Mouse (Mus musculus) T-helper 17 cell (primary cell): ENCODE results near the gene Gm44965.

ENCODE experiments used
- in situ Hi-C, 2 experiments: fragments of 300-600 bp; cut with MboI, MseI; formaldehyde crosslinking; loops; 1 replicate in 1 of 2; 2 replicates in 1 of 2; pipeline ENCODE4 v1.15.1; 2025; ENCODE audit warnings: high pct_unique_total_duplicates in 2 of 2

The Gm44965 gene

DNA sequence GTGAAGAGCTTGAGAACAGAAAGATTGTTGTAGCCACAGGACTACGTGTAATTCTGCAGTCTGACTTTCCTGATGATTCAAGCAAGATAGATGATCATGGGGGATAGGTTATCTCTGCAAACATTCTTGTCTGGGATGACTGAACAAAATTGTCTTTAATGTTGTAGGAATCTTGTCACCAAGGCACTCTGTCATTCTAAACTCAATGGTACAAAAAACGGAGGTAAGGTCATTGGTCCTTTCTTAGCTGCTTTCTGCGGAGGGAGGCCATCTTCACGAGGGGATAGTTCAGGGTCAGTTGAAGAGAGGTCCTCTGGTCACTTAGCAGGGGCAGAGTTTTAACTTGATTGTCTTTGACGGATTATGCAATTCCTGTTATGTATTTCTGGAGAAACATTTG lies 15.0 kb upstream of the Gm44965 start:
- in situ Hi-C loops, result no loop called here

- in situ Hi-C loops, result no loop called here
These were observed 14.5 kb upstream of the Gm44965 start for GRCm38 (mm10) chr6:48579215-48579648.

- in situ Hi-C loops, result no loop called here
These were observed 12.5 kb upstream of the Gm44965 start for GRCm38 (mm10) chr6:48581257-48581656.

DNA sequence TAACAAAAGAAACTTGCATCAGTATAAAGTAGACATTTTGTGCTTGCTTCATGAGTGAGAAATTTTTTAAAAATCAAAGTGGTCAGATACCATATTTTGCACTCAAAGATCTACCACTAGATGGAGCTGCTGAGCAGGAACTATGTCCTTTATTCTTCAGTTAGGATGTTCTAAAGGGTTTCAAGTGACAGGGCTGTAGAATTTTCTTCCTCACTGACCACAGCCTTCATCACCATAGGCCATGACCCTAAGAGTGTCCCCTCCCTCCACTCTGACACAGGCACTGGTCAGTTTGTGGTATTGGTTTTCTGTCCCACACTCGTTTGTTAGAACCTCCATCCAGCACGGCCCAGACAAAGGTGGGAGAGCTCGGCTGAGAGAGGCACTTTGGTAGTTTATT lies 11.7 kb upstream of the Gm44965 start:
- in situ Hi-C loops, result no loop called here

DNA sequence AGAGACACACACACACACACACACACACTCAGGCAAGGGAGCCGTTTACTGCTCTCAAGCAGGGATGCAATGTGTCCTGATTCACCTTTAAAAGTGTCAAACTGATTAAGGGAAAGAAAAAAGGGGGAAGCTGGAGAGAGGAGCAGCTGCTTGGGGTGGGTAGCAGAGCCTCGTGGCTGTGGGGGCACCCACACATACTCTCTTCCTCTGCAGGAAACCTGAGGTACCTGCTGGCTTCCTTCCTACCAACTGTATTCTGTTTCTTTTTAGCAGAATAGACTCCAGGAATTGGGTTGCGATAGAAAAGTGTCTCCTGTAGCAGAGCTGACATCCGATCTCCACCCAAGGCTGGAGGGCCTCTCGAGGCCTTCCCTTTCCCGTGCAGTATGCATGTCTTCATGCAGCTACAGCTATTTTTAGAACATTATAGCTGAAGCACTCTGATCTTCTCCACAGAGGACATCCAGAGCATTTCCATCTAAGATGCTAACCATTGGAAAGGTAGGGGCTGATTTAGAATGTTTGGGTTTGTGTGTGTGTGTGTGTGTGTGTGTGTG lies 4.5 kb upstream of the Gm44965 start, which contains the start of gene Gm45021:
Gene Gm45021 (plus strand): TSS at position 417 of the 557 bp plus-strand sequence.
- in situ Hi-C loops, result no loop called here

- in situ Hi-C loops, result loop anchor here in 1 of 2 experiments (10.0 kb wide), 1 partner anchor 847 kb away; no protein-coding TSS in a partner anchor
These were observed 2.4 kb upstream of the Gm44965 start for GRCm38 (mm10) chr6:48591221-48591845.

DNA sequence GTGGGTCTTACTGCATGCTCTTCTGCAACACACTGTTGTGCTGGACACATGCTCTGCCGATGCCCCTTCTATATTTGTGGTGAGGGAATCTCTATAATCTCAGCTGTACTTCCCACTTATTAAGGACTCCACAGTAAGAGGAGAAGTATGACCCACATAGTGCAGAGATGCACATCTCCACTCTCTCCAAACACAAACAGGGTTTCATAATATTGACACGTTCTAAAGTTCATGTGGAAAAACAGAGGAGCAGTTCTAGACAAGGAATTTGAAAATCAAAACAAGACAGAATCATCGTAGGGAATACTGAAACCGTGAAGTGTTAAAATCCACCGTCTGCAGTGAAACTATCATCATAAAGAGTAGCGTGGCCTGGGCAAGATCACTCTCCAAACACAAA lies 1.9 kb upstream of the Gm44965 start:
- in situ Hi-C loops, result loop anchor here in 1 of 2 experiments (10.0 kb wide), 1 partner anchor 847 kb away; no protein-coding TSS in a partner anchor

DNA sequence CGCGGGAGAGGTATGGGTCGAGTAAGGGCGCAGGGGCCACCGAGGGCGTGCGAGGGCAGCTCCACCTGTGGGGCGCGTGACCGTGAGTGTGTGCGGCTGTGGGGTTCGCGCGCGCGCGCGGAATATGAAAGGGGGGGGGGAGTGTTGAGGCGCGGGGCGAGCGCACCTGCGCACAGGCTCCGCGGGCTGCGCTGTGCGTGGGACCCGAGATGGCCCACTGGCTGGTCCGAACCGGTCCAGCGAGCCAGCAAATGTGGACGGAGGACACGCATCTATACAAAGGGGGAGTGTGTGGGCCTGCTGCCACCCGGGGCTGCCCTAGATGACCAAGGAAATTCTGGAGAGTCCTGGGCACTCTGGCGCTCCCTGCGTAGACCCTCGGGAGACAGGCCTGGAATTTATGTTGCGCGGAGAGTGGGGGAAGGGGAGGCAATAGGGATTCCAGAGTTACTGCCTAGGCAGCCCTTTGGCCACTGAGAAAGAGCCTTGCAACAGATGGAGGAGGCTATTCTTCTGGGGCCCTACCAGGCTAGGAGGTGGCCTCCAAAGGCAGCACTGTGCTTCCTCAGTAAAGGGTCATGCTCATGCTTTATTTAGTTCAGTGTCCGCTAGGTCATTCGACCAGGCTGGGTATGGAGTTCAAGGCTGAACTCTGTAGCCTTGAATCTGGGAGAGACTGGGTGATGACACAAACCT lies 450 bp downstream of the Gm44965 start:
- in situ Hi-C loops, result loop anchor here in 1 of 2 experiments (10.0 kb wide), 1 partner anchor 849 kb away; no protein-coding TSS in a partner anchor

GRCm38 (mm10) chr6:48595278-48595677 lies 1.5 kb downstream of the Gm44965 start:
- in situ Hi-C loops, result loop anchor here in 1 of 2 experiments (10.0 kb wide), 1 partner anchor 850 kb away; no protein-coding TSS in a partner anchor

DNA sequence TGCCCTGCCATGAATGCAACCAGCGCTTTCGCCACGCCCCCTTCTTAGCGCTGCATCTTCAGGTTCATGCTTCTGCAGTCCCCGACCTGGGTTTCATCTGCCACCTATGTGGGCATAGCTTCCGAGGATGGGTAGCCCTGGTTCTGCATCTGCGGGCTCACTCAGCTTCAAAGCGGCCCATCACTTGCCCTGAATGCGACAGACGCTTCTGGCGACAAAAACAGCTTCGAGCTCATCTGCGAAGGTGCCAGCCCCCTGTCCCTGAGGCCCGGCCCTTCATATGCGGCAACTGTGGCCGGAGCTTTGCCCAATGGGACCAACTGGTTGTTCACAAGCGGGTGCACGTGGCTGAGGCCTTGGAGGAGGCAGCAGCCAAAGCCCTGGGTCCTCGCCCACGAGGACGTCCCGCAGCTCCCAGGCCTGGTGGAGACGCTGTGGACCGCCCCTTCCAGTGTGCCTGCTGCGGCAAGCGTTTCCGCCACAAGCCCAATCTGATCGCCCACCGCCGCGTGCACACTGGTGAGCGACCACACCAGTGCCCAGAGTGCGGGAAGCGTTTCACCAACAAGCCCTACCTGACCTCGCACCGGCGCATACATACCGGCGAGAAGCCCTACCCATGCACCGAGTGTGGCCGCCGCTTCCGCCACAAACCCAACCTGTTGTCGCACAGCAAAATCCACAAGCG lies 2.9 kb downstream of the Gm44965 start:
- in situ Hi-C loops, result loop anchor here in 1 of 2 experiments (10.0 kb wide), 1 partner anchor 852 kb away; no protein-coding TSS in a partner anchor

DNA sequence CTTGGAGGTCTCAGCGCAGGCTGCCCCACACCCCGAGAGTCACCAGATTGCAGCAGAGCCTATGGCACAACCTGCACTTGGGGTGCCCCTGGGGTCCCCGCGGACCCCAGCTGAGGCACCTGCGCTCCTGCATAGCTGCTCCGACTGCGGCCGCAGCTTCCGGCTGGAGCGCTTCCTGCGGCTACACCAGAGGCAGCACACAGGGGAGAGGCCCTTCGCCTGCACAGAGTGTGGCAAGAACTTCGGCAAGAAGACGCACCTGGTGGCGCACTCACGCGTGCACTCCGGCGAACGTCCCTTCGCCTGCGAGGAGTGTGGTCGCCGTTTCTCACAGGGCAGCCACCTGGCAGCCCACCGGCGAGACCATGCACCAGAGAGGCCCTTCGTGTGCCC lies 3.5 kb downstream of the Gm44965 start:
- in situ Hi-C loops, result loop anchor here in 1 of 2 experiments (10.0 kb wide), 1 partner anchor 852 kb away; no protein-coding TSS in a partner anchor

GRCm38 (mm10) chr6:48600594-48600993 lies 6.9 kb downstream of the Gm44965 start:
- in situ Hi-C loops, result loop anchor here in 1 of 2 experiments (5.0 kb wide), 1 partner anchor 43 kb away; no protein-coding TSS in a partner anchor

- in situ Hi-C loops, result loop anchor here in 1 of 2 experiments (5.0 kb wide), 1 partner anchor 44 kb away; no protein-coding TSS in a partner anchor
These were observed 7.7 kb downstream of the Gm44965 start, which contains the start of gene Zfp775 for GRCm38 (mm10) chr6:48601271-48602079. Zfp775 (plus strand) TSS chr6:48602063.

DNA sequence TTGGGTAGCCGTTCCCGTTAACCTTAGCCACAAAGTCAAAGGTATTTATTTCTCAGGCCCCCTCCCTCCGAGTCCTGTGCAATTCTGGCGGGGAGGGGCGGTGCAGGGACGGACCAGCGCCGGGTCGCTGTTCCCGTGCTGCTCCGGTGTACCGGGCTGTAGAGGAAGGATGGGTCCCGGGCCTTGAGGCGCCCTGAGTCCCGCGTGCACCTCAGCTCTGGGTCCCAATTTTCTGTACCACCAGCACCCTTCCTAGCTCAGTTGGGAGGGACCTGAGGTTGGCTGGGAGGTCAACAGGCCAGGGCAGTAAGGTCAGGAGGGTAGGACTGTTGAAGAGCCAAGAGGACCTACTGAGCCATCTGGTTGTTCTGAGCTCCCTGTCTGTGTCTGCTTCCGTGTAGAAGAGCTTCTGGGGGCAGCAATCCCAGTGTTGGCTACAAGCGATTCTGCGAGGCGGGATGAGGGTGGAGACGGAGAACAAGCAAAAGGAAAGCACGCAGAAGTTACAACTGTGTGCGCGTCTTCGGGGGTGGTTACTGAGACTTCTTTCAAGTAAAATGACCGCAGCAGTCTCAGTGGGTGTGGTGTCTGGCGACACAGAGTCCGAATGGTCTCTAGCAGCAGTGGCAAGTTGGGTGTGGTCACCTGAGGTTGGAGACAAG lies 8.5 kb downstream of the Gm44965 start:
- in situ Hi-C loops, result loop anchor here in 1 of 2 experiments (5.0 kb wide), 1 partner anchor 45 kb away; no protein-coding TSS in a partner anchor

DNA sequence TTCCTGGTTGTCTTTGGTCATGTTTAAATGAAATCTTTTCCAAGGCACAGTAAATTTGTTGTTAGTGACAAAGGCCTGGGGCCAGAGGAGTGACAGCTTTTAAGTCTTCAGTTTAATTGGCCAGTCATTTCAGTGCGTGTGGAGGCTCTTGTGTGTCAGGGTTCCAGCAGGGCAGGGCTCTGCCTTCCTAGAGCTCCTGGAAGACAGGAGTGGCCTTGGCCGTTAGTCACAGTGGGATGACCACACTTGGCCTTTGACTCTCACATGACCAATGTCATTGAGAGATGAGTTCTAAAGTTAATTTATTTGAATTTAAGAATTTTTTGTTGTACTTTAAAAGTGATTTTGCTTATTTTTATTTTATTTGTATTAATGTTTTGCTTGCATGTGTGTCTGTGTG lies 14.4 kb downstream of the Gm44965 start:
- in situ Hi-C loops, result no loop called here

DNA sequence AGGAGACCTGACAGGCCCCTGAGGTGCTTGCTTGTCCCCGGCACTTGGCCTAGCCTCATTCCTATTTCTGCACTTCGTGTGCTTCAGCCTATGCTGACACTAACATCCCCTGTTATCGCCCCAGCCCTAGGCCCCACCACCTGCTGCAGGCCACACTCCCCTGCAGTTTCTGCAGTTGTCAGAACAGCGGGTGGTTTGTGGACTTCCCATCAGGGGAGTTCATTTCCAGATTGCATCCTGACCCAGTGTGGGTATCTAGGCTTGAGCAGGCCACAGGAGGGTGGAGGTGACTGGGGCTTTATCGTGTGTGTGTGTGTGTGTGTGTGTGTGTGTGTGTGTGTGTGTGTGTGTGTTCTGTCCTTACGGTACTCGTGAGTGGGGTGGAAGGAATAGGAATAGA lies 15.8 kb downstream of the Gm44965 start:
- in situ Hi-C loops, result no loop called here

- in situ Hi-C loops, result no loop called here
These were observed 16.9 kb downstream of the Gm44965 start for GRCm38 (mm10) chr6:48610657-48611056.

GRCm38 (mm10) chr6:48613464-48613863 lies 19.7 kb downstream of the Gm44965 start:
- in situ Hi-C loops, result no loop called here

DNA sequence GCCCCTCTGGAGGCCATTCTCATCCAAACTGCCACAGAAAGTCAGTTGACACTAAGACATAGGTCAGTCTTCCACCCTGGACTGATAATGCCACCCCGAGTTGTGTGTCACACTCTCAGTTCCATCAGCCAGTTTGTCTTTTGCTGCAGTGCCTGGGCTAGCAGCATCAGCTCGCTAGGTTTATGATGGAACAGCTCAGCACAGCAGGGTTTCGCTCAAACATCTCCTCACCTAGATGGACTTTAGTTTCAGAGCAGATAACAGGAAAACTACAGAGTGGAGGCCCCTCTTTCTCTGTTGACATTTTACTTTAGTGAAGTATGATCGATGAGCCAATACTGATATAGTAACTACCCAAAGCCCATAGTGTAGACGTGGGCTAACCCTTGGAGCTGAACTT lies 21.0 kb downstream of the Gm44965 start:
- in situ Hi-C loops, result no loop called here

DNA sequence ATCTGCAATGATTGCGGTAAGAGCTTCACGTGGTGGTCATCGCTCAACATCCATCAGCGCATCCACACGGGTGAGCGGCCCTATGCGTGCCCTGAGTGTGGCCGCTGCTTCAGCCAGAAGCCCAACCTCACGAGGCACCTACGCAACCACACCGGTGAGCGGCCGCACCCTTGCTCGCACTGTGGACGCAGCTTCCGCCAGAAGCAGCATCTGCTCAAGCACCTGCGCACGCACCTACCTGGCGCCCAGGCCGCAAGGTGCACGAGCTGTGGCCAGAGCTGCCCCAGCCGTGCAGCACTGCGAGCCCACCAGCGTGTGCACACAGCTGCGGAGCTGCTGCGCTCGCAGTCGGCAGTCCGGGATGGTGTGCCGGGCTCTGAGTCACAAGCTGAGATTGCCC lies 26.3 kb downstream of the Gm44965 start:
- in situ Hi-C loops, result loop anchor here (10.0 kb wide), 2 partner anchors 515 to 1385 kb away; no protein-coding TSS in a partner anchor
